Mouse (Mus musculus) thymus, postnatal 14 days (tissue): ENCODE measurements at regions not wholly inside any gene's neighbourhood (a gene's known extent, or its start where the extent isn't known, plus 50 kb on each side); places are given as distances from the start of the nearest gene placed in this dataset.
A peak's percentile ranks its signal among the peaks of the same experiment; 100 is the strongest.

Experiments
- DNase-seq: peaks from one replicate; pipeline ENCODE4 v3.0.0; 2021

- no peak for DNase-seq
Measured at GRCm38 (mm10) chr1:189081267-189081666, 73.6 kb upstream of the Kctd3 start.

DNA sequence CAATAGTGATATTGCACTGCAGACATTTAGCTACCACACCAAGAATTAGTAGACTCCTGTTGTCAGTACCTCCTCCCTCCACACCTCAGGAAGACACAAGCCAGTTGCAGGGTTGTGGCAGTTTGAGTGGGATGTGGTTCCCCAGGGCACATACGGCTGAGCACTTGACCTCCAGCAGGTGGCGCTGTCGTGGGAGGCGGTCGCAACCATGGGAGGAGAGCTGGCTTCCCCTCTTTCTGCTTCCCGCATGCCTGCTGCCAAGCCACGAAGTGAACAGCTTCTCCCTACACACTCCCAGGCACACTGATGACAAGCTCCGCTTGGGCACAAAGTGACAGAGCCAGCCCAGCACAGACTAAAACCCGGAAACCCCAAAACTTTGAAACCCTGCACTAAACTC lies 73.2 kb upstream of the Kctd3 start:
- DNase-seq: peak; percentile 38

- DNase-seq: no peak
Measured at GRCm38 (mm10) chr1:189079451-189080410, 72.1 kb upstream of the Kctd3 start.

DNA sequence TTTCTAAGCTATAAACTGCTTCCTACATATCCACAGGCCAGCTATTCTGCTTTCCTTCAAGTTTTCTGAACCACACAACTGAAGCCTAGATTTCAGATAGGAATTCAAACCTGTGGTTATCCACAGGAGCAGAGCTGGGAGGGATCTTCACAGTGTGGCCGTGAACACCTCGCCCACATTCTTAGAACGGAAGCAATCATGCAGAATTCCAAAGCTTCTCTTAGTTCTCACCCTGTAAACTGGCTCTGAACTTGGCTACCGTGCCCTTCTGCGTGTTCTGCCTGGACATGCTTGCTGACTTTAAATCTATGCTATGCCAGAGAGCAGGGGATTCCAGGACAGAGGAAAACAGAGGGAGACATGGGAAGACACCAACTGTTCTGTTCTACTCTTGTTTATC lies 70.2 kb upstream of the Kctd3 start:
- DNase-seq: no peak

DNA sequence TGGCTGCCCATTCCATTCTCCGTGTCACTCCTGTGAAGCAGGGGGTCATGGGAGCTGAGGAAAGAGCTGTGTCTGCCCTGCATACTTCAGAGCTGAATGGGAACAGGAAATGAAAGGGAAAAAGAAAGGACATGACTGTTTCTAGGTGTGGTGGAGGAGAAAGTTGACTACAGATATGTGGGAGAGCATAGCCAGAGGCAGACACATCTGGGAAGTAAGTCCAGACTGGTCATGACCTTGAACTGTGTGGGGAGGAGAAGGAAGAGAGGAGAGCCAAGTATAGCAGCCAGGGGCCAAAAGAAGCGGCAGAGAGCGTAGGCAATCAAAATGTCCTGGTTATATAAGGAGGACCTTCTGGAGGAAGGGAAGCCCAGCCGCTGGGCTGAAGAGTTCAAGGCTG lies 68.6 kb upstream of the Kctd3 start:
- DNase-seq: no peak

GRCm38 (mm10) chr1:189075671-189076070 lies 68.0 kb upstream of the Kctd3 start:
- no peak for DNase-seq

GRCm38 (mm10) chr1:189072516-189072915 lies 64.9 kb upstream of the Kctd3 start:
- DNase-seq: no peak

- DNase-seq: no peak
Measured at GRCm38 (mm10) chr1:189068204-189068603, 60.6 kb upstream of the Kctd3 start.

DNA sequence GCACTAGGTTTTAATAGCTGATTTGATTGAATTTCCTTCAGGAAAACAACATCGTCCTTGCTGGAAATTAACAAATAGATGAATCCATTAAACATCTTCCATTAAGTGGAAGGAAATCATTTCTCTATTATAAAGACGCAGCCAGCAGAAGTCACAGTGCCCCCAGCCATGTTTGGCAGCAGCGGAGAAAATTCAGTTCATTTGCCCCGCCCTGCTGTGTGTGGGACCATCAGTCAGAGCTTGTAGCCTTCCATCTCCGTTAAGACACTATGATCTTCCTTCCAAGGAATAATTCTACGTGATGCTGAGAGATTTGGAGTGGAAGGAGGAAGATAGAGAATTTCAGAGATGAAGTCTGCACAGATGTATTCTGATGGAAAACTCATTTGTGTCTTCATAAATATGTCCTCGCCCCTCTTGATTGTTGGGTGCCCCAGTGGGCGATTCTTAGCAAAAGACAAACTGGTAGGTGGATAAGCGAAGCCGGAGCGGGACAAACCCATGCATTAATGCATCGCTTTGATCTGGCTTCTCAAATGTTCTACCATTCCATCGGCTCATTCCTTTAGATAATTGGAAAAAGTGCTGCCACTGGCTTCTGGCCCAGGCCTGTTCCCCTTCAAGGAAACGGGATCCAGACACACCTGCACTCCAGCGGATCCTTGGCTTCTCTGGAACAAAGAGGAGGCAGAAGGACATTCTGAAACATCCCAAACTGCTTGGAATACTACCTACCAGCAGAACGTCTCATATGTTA lies 59.7 kb upstream of the Kctd3 start:
- DNase-seq: no peak

GRCm38 (mm10) chr1:189066446-189067151 lies 59.0 kb upstream of the Kctd3 start:
- DNase-seq: no peak

DNA sequence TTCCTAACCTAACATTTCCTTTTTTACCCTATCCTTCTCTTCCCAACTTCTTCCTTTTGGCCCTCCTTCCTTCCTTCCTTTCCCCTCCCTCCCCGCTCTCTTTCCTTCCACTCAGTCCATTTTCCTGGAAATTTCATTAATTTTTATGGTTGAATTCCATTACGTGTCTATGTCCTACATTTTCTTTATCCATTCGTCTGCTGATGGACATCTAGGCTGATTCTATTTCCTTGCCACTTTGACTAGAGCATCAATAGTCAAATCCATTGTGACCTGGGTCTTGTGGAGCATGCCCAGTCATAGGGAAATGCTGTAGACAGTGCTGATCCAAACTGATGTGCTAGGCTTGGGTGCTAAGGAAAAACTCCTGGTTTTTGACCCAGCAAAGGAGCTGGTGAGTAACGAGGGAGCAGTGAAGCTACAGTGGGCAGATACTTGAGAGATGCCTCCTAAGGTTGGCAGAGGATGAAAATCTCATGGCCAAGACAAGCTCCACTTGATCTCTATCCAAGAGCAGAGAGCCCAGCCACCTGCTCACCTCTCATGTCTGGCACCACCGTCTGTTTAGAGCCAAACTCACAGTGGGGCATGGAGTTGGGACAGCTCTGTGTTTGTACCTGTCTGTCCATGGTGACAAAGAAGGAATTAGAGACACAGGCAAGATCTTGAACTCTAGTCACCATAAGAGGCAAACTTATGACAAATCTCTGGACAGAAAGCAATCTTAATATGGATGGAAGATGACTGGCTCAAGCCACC lies 57.7 kb upstream of the Kctd3 start:
- DNase-seq: no peak

DNA sequence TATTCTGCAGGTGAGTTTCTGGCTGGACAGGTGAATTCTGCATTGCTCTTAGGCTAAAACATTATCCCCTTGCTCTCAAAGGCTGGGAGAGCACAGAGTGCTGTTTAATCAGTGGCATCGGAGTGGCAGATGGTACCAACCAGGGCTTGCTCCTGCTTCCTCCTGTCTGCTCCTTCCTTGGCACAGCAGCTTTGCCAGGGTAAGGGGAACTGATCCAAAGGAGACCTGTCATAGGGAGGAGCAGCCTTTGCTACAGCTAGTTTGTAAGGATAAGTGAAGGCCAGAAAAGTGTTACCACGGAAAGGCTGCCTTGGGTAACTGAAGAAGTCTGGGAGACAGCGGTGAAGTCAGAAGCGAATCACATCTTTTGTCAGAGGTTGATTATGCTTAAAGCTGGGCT lies 57.0 kb upstream of the Kctd3 start:
- DNase-seq: no peak

DNA sequence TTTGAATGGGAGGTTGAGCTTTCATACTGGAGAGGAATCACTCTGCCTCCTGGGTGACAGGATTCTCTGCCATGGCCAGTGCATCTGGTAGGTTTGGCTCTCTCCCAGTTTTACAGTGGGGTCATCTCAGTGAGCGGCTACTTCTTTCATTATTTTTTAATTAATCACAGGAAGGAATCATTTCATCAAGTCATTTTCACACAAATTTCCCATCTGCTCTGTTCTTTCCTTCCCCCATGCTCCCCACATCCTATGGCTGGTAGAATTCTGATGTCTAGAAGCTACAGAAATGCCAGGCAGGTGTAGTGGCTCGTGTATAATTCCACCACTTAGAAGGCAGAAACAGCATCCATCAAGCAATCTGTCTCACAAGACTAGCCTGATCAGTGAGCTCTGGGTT lies 56.1 kb upstream of the Kctd3 start:
- no peak for DNase-seq

- no peak for DNase-seq
Measured at GRCm38 (mm10) chr1:189063209-189063608, 55.6 kb upstream of the Kctd3 start.
